Mouse (Mus musculus) urinary bladder, adult 2 months (tissue): ENCODE results near the gene Prex1. TPM values are rescaled to one million over a fixed set of nuclear protein-coding genes. Genes with fewer than 3 reads are reported as not detected.

Experiments used
- DNase-seq: peaks from one replicate; pipeline ENCODE4 v3.0.0; 2022; ENCODE audit warnings: low spot score
- polyA plus RNA-seq: library from polyadenylated mRNA; depleted of rRNA; stranded (reverse); fragments of >200 nt; gene quantifications from 2 replicates; pipeline ENCODE4 v1.2.3, GENCODE M21; 2012

The Prex1 gene
- polyA plus RNA-seq, 1 experiment = 7.5 TPM

DNA sequence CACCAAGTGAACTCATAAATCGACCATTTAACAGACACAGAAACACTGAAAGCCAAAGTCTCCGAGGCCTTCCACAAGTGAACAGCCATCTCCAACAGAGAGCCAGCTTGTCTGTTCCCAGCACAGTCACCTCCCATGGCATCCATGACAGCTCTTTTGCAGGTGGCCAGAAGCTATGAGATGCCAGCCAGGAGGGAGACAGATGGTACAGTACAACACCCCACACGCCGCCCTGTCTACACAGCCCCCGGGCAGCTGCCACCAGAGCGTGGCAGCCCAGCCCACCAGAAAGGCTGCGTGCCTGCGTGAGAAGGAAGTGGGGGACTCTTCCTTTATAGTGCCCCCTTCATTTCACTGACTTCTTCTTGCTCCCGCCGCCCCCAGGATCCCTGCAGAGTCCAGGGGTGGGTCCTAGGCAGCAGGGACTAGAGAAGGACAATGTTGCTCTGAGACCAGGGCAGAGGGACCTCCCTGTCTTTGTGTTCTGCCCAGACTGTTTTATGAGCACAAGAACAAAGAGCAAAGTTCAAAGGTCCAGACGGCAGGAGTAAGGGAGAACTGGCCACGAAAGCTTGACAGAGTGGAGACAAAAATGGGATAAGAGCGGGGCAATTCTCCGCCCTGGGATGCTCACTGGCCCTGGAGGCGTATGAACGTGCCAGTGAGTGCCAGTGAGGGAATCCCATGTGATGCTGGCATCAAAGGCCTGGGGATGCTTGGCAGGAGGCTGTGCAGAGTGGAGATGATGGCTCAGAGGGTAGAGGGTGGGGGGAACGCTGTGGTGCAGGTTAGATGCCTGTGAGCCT, 76.6 kb downstream of the Prex1 start:
- no peak for DNase-seq

DNA sequence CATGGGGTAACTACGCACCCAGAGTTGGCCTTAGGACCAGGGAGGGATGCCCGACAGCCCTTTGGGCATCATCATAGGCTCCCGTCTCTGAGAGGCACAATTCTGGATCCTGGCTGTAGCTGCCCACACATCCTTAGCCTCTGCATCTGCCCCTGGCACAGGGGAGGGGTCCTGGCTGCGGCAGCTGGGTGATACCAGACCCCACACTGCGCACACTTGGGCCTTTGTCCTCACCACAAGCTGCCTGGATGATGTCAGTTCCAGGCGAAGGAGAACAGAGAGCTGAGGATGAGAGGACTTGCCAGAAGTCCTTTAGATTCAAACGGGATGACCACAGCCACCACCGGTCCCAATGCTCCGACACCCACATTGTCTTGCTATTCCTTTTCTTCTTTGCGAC, 78.1 kb downstream of the Prex1 start:
- no peak for DNase-seq

DNA sequence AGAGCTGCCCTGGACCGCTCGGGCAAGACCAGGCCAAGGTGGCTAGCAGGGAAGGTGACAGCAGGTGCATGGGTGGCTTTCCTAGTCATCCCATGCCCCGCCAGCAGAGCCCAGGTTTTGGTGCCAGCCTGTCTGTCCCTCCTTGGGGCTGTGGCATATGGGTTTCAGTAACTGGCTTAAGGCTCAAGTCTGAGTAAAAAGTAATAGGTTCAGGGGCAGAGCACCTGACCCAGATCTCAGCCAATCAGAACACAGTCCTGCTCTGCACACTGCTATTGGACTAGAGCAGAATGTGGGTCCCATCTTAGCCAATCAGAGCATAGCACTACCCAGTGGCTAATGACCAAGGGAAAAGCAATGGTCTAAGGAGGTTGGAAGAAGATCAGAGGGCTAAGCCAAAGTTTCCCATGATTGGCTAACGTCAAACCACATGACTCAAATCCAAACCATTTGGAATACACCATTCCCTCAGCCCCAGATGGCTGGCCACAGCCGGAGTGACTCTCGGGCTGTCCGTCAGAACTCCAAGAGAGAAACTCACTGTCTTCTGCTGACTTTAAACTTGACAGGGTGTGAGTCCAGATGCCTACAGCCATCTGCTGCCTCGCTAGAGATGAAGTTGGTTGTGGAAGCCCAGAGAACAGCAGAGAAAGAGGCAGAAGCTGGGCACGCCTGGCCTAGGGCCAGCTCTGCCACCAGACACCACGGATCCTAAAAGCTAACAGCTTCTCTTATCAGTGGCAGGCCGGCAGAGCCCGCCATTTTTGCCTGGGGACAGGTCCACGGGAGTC, 80.9 kb downstream of the Prex1 start:
- no peak for DNase-seq

DNA sequence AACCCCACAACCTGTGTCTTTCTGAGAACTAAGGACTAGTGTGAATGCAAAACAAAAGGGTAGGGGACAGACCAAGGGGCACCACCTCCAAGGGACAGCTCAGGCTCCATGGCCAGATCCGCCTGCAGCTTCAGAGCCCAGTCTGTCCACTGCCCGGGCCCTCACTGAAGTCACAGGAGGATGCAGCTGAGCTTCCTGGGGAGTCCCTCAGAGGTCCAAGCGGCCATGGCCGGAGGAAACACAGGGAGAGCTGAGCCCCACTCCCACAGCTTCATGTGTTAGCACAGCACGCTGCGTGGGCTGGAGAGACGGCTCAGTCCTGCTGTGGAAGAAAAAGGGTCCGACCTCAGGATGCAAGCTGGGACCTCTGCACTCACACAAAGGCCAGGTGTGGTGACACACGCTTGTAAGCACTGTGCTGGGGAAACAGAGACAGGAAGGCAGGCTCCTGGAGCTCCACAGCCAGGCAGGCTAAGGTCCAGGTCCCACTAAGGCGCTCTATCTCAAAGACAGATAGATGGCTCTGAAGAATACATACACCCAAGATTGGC, 81.9 kb downstream of the Prex1 start:
- no peak for DNase-seq

DNA sequence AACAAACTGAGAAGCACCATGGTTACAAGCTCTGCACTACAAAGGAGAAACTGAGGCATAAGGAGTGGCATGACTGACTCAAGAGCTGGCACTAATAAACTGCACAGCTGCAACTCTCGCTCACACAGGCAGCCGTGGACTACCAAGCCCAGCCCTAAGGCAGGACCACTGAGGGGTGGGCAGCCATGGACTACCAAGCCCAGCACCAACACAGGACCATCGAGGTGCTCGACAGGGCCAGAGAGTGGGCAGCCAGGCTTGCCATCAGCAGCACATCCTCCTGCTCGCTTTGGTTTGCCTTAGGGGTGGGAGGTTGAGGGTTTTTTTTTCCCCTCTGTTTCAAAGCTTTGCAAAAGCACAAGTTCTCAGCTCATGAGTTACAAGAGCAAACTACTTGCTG, 82.4 kb downstream of the Prex1 start:
- DNase-seq = no peak

DNA sequence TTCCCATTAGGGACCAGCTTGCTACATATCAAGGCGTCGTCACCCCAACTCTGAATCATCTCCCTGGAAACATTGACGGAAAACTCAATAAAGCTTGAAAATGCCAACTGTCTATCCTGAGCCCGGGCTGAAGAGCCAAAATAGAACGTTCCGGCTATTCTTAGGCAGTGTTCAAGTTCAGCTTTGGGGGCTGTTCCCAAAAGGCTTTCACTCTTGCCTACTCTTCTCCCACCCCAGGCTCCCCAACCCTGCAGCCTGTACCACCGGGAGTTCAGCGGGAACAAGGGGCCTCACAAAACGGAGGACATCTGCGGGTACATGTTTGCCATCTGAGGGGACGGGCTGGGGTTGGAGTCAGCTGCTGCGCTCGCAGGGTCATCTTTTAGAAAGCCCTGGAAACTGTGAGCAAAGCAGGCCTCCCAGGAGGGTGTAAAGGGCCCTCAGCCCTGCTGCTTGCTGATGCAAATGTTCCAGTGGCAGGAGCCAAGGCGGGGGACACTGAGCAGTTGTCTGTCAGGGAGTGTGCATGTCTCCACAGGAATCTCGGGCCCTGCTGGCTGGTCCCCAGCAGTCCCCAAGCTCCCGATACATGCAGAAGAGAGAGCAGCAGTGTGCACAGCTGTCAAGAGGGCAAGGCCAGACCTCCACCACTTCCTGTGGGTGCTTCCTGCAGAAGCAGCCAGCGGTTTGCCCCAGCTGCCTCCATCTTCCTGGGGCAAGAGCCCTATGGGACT, 83.5 kb downstream of the Prex1 start:
- DNase-seq = no peak

DNA sequence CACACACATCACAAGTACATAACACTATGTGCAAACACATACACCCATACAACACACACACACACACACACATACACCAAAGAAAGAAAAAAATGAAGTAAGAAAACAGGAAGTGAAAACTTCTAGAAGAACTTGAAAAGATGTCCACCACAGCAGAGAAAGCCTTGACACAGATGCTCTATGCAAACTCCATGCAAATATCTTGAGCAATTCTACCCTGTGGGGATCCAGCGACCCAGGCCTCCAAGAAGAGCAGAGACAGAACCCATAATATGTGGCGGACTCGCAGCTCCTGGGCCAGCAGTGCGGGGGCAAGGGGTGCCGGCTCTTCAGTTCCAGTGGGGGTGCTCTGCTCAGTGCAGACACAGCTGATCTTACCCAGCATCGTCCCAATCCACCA, 86.1 kb downstream of the Prex1 start:
- DNase-seq = no peak

DNA sequence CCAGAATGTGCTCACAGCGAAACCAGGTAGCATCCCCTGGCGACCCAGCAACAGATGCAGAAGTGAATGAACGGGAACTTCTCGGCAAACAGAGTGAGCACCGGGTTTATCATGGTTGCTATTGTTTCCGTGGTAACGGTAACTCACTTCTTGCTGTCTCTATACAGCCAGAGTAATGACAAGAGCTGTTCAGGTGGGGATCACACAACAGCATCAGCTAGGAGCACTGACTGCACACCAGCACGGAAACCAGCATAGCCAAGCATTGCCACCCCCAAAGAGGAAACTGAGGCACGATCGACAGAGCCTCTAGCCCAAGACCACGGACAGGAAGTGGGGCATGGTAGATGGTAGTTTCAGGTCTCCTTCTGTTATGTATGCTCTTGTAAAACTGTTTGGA, 88.4 kb downstream of the Prex1 start:
- DNase-seq = no peak

DNA sequence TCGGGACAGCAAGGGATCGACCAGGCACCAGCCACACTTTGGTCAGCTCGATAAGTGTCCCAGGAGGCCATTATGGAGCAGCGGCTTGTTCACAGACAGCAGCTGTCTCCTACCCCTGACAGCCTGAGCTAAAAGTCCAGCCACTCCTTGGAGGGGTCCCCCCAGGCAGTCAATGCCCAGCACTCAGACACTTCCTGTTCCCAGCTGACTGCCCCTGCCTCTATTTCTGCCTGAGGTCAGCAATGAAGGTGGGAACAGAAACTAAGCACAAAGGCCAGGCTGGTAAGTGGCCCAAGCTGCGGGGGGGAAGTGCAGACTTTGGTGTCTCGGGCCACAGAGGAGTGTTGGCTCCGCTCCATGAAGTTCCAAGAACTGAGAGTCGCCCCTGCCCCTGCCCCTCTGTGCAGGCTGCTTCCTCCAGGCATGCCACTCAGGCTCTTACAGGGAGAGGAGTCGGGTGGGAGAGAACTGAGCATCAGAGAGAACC, 90.5 kb downstream of the Prex1 start:
- no peak for DNase-seq

DNA sequence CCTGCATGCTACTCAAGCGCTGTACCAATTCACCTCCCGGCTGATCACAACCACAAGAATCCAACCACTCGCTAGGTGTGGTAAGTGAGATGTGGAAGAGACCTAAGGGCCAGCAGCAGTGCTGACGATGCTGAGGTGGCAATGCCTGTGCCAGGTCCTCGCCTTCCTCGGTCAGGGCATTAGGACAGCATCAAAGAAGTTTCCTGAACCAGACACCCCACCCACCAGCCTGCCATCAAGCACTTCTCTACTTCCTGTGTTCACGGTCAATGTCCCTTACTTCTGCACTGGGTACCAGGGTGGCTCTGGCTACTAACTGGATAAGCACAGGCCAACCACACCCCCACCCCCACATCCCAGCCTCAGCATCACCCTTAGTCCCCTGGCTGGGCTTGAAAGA, 91.0 kb downstream of the Prex1 start:
- no peak for DNase-seq

DNA sequence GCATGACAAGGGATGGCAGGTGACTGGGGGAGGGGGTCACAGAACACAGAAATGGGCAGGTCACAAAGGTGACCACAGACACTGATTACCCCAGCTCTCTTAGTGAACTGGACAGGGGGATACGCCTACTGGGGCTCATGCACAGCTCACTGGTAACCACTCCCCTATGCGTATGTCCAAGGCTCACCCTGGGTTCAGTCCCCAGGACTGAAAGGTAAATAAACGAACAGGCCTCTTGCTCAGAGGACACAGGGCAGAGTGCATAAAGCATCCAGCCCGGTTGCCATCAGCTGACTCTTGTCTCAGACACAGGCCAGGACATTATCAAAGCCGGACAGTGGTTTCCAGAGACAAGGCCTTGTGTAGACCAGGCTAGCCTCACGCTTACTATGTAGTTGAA, 91.6 kb downstream of the Prex1 start:
- DNase-seq = no peak

DNA sequence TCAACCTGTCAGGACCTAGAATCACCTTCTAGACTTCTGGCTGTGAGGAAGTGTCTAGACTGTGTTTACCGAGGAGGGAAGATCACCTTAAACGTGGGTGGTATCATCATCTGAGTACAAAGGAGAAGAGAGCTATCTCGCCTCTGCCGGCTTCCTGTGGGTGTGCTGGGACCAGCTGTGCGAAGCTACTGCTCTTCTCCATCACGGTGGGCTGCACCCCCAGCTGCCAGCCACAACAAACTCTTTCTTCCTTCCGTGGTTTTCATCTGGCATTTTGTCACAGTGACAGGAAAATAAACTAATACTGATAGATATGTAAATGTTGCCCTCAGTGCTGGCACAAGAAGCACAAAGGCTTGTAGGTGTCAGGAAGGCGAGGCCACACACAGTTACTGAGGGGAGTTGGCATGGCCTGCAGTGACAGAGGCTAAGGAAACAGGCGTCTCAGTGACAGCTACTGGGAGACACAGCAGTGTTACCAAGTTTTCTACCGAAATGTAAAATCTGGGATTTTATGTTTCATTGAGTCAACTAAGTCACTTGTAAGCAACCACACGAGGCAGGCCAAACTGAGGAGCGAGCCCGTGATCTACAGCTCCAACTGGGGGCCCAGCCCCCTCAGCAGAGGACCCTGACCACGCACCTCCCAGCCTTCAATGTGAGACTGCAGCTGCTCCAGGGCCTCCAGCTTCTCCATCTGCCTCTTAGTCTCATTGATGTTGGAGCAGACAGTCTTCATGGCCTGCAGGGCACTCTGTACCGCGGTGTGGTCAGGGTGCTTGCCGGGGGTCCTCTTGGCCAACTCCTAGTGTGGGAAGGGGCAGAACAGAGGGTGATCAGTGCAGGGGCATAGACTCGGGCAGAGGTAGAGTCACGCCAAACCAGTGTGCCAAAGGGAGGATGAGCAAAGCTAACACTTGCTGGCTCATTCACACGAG, 92.8 kb downstream of the Prex1 start:
- no peak for DNase-seq

DNA sequence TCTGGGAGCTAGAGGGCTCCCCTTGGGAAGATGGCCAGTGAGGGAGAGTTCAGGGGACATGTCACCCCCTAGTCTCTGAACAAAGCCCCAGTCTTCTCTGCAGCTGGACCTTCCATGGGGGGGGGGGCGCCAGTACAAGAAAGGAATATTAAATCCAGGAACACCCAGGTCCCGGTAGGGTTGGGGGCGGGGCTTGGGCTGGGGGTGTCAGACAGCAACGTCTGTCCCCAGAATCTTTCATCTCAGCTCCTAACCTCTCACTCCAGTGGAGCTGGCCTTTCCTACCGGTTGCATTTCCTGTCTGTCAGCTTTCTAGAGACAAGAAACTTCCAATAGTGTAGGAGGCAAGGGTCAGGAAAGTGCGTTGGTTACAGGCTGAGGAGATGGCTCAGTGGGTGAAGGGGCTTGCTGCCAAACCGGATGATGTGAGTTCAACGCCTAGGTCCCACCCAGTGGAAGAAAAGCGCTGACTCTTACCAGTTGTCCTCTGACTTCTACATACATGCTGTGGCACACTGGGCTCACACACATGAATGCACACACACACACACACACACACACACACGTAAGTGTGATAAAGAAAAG, 93.6 kb downstream of the Prex1 start:
- no peak for DNase-seq

DNA sequence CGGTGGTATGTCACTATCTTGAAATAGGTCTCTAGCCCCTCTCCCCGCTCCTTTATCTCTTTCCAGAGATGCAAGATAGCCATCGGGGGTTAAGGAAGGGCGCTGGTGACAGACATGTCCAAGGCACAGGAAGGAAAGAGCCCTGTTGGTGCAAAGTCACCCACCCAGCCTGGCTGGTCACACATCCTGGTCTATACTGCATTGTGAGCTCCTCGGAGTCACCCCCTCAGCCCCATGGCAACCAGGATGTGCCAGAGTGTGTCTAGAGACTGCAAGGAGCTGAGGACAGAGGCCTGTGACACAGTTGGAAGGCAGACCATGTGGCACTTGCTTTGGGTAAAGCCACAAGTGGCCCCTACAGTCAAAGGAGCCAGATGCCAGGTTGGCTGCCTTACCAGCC, 94.4 kb downstream of the Prex1 start:
- DNase-seq = no peak

DNA sequence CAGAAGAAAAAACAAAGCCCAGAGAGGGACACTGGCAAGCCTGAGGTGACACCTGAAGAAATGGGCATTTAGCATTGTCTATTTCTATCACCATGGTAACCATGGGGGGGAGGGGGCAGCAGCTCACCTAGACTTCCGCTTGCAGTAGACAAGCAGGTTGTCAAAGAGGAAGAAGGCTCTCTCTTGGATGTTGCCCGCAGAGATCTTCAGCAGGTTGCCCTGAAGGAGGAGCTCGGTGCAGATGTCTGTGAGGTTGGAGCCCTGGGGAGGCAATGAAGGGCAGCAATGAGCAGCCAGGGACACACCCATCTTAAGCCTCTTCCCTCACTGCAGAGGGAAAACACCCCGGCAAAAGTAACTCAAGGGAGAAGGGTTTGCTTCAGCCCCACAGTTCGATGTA, 95.9 kb downstream of the Prex1 start:
- DNase-seq = no peak

DNA sequence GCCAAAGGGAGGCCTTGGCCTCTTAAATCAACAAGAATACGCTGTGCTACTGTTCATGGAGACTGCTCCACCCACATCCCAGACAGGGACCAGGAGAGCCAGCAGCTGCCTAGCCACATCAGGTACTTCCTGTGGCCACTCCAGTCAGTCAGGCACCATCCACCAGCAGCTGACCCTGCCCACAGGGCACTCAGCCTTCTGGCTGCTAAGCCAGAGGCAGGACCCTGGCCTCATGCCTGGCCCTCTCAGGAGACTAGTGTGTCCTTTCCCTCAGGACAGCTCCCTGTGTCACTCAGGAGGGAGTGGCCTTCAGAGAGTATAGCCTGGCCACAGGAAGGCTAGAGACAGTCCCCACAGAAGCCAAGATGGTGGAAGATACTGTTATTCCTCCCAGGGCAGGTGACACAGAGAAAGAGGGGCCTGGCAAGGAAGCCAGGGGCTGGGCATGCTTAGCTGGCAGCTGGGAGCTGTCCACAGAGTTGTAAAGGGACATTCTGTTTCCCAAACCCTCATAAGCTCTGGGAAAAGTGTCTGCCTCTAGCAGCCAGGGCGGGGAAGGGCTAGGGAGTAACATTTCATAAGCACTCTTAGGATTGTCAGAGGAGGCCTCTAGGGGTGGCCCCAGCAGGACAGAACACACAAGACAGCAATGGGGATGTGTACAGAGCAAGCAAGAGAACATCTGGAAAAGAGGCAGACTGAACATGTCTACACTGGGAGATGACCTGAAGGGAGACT, 98.1 kb downstream of the Prex1 start:
- DNase-seq = no peak

DNA sequence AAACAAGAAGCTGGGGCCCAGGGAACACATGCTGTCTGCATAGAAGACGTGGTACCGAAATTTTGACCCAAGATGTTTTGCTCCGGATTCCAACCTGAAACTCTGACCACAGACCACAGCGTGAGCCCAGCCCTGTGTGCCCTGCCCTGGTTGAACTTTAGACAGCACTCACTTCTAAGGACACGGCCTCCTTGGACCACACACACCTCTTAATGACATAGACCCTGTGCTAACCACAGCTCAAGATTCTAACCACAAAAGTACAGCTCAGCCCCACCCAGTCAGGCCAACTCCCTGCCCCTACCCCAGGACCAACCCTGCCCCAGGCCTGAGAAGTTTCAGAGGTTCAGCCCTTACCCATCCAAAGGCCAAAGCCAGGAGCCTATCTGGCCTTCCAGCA, 103.4 kb downstream of the Prex1 start:
- no peak for DNase-seq

DNA sequence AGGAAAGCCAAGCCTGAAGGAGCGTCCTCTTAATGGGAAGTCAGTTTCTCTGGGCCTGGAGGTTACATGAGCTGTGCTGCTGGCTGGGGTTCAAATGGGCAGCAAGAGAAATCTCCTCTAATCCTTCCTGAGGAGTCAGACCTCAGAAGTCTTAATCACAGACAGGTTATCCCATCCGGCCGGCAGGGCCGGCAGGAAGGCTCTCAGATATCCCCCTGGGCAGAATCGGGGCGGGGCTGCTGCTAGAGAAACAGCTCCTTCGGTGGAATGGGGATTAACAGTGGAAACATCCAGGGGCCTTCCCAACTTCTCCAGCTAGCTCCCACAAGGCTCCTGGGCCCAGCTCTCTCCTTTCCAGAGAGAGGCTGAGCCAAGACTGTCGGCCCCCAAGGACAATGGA, 105.1 kb downstream of the Prex1 start:
- no peak for DNase-seq

DNA sequence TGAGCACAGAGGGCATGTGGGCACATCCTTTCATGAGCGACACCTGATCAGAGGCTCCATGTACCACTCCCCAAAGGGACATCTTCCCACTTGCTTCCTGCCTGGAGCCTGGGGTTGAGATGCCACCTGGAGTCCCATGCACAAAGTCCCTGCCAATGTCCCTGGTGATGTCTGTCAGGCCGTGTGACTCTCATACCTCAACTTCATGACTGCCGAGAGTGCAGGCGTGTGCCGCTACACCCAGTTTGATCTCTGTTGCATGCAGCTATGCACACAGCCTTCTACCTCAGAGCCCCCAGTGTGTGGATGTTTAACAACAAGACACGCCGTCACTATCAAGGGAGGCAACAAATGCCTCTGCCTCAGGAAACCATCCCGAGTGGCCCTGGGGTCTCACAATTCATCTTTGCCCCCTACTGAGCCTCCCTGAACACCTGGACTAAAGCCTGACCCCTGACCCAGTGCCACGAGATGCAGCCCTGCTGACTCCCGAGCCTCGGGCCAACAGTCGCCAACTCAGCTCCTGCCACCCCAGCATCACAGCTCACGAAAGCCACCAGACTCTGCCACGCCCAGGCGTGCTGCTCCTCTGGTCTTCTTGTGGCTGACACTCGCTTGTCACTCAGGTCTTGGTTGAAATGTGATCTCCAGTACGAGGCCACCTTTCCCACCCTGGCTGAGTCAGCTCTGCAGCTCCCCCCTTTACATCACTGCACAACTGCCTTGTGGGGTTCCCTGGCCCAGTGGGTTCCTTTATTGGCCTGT, 107.0 kb downstream of the Prex1 start:
- DNase-seq = no peak
